Mouse (Mus musculus): Measurements from ENCODE around the gene Rundc3a.

Gene Rundc3a

DNA sequence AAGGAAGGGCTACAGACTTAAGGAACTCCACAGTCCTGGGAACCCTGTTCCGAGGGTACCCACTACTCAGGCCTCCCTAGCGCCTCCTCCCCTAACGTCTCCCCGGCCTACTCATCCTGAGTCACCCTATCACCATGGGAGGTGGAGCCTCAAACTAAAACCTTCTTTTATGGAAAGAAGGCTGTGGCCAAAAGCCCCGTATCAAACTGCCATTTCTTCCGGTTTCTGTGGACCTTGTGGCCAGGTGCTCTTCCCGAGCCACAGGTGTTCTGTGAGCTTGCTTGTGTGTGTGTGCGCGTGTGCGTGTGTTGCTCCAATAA, 43.2 kb downstream of the Rundc3a start:
- DNase-seq: no peak

DNA sequence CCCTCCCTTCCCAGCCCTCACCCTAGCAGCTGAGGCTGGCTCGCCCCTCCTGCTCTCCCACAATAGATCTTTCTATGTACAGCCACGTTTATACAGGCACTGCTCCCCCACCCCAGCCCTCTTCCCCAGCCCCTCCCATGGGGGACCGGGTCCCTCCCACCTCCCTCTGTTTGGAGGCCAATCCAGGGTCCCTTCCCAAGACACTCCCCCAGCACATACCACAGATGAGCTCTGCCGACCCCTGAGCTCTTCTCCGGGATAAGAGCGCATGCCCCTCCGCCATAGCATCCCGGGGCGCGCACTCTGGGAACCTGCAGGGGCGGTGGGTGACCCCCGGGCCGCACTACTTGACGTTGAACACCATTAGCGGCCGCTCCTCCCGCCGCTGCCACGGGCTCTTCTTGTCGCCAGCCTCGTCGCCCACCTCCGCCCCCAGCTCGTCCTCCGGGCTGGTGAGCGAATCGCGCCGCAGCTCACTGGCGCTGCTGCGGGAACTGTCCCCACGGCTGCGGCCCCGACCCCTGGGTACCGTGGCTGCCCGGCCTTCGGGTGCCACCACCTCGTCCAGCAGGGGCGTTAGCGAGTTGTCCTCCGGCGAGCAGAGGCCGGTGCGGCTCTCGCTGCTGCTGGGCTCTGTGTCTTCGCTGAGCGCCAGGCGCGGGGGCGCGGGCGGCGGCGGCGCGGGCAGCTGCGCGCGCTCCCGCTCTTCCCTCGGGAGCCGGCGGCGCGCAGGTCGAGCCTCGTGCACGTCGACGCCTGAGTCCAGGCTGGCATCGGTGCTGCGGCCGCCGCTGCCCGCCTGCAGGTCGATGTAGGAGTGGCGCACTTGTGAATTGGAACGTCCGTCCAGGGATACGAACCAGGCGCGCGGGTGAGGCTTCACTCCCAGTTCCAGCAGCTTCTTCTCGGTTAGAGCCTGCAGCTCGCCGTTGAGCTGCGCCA, 44.2 kb downstream of the Rundc3a start:
- DNase-seq: peak; percentile 70

DNA sequence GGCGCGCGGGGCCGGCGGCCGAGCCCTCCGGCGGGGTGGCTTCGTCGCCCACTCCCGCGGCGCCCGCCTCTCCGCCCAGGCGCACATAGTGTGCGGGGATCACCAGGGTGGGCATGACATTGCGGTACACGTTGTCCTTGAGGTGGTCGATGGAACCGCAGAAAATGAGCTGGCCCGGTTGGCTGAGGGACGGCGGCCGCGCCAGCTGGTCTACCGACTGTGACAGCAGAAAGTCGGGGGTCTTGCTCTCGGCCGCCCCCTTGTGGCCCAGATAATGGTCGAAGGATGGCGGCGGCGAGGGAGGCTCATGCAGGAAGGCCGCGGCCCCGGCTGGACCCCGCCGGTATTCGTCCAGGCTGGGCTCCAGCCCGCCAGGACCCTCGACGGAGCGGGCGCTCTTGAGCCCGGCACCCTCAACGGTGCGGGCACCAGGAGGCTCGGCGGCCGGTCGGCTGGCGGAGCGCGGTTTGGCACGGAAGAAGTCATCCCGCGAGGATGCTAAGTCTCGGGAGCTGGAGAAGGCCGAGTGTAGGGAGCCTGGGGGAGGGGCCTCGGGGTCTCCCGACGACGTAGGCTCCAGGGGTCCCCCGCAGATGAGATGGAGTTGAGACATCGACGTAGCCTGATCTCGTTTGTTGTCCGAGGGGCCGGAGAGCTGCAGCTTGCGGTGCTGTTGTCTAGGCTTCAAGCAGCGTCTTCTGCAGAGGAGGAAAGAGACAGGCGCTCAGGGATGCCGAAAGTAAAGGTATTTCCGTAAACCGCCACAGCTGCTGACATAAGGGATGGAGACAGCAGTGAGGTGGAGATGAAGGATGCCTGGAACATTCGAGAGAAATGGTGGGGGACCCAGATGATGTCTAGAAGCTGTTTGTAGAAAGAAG, 45.2 kb downstream of the Rundc3a start:
- peak; percentile 86 for DNase-seq

DNA sequence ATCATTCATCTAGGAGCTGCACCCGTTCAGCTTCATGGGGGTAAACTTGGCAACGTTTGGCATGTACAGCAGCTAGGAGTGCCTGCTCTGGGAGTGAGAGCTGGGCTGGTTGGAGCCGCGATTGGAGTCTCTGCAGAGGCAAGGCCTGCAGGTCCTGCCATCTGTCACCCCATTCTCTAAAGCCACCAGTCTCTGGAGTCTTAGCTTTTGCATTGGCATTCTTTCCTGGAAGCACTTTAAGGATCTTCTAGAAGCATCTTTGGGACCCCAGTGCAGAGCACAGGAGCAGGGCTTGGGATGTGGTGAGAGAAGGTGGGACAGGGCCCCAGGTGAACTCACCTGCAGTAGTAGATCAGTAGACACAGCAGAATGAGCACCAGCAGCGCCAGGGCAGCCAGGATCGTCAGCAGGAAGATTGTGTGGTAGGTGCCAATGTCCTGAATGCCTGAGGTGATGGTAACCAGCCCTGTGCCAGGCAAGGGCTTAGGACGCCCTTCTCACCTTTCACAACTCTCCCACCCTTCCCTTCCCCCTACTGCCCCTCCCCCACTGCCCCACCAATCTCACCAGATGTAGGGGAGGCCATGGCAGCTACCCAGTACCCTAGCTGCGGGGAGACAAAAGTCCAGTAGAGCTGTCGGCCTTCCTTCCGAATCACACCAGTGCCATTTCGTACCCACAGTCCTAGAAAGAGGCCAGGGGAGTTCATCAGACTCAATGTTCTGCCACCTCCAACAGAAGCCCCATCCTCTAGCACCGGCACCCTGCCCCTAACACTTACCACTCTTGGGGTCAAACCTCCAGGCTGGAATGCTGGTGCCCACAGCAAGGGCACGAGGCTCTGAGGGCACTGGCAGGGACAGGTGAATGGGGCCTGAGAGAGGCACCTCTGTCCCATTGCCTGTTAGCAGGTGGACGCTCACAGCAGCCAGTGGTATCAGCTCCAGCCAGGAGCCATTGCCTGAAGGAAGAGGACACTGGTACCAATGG, 46.2 kb downstream of the Rundc3a start:
- no peak for DNase-seq

DNA sequence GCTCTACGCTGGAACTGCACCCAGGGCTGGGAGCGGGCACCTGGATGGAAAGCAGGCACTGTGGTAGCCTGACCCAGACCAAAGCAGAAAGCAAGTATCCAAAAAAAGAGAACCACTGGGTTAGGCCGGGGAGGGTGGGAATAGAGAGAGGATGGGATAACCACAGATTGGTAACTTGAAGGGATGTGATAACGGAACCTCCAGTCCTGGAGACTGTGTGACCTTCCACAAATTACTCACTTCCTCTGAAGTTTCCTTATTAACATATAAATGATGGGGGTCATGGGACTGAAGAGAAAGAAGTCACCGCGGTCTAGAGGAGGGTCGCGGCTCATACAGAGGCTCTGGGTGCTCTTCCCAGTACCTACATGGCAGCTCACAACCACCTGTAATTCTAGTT, 47.1 kb downstream of the Rundc3a start:
- DNase-seq: no peak

DNA sequence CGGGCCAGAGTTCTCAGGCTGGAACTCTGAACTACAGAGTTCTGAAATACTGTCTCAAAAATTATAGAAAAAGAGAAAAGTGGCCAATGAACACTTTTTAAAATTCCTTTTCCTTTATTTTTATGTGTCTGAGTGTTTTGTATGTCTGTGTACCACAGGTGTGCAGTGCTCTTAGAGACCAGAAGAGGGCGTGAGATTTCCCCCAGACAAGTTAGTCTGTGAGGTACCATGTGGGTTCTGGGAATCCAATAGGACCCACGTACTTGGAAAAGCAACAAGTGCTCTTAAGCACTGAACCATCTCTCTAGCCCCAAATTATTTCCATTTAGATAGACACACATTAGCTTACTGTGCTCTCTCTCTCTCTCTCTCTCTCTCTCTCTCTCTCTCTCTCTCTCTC, 48.2 kb downstream of the Rundc3a start:
- DNase-seq: no peak

DNA sequence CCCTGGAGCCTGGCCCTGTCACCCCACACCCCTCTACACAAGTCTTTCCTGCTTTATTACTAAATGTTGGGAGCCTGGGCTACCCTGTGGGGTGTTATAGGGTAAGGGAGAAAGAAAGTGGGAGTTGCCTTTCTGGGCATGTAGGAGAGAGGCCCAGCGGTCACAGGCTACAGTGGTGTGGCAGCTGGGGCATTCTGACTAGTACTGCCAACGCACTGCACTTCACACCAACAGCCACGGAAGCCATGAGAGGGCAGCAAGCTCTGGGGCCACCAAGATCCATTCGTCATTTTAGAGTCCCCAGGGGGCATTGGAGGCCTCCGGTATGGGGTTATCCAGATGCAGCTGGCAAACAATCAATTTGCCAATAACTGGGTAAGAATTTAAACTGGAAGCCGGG, 48.9 kb downstream of the Rundc3a start:
- no peak for DNase-seq

DNA sequence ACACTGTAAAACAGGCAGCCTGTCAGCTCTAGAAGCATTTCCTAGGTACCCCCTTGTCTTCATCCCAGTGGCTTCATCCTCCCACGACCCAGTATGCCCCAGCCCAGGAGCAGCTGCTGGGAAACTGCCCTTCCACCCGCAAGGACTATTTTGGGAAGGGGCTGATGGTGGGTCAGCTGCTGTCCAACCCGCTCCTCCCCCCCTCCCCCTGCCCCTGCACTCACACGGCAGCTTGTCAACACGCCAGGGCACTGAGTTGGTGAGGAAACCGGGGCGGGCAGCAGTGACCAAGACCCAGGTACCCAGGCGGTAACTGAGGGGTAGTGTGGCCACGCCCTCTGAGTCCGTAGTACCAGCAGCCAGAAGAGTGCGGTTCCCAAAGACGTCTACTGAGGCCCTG, 50.5 kb downstream of the Rundc3a start:
- DNase-seq: no peak

DNA sequence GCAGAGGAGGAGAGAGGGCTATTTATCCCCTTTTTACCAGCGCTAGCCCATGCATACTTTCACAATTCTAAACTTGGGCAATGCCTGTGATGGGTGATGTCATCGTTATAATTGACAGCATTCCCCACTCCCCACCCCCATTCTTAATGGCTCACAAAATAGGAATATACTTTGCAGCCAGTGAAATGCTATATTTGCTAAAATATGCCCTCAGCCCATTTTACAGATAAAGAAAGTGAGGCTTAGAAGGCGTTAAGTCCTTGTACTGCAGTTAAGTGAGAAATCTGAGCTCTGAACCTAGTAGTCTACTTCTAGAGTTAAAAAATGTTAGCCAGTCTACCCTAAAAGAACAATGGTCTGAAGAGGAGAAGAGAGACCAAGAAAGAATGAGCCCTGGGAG, 51.1 kb downstream of the Rundc3a start:
- DNase-seq: no peak

DNA sequence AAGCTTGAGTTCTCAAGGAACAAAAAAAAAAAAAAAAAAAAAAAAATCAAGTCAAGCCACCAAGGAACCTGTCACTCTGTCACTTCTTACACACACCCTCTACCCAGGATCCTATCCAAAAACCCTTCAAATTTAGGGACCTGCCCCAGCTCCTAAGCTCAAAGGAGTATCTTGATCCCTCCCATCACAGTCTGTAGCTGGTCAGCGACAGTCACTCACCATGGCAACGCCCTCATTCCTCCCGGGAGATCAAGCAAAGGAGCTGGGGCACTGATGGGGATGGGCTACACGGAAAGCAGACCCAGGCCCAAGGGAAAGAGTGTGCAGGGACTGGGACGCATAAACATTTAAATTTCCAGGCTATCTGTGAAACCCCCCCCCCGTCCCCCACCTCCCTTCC, 51.6 kb downstream of the Rundc3a start:
- no peak for DNase-seq

DNA sequence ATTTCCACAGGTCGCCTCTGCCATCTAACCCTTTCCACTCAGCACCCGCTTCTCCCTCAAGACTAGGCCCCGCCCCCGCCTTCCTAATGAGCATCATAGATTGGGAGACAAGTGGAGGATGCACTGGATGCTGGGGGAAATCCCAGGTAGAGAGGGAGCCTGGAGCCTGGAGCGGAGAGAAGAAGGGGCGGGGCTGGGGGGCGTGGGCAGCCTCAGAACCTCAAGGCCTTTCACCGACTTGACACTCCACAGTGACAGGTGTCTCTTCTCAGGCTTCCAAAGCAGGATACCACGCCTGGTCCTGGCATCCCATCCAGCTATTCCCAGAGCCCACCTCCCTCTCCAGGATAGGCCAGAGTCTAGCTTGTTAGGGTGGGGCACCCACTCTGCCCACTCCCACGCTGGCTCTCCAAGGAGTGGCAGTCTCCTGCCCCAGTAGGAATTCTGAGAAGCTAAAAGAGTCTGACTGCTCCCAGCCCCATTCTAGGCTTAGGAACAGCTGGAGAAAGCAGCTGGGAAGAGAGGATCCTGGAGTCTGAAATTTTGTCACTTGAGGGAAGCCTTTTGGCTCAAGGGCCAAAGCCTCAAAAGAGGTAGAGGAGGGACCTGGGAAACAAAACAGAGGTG, 52.2 kb downstream of the Rundc3a start:
- peak; percentile 38 for DNase-seq

DNA sequence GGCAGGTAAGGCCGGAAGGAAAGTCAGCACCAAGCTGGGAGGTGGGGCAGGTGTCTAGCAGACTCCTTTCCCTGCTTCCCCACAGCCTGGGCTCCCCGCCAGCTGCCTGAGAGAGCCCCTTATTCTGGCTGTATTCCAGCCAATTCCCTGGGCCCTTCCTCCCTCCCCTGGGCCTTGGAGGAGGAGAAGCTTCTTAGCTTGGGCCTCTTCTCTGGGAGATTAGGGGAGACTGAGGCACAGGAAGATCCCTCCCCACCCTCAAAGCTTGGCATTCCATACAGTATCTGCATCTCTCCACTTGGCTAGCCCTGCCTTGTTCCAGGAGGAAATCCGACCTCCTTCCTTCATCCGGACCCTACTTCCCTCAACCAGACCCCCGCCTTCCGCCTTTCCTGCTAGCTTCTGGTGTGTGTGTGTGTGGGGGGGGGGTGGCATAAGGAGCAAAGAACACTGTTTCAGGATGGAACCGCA, 52.7 kb downstream of the Rundc3a start:
- DNase-seq: no peak

DNA sequence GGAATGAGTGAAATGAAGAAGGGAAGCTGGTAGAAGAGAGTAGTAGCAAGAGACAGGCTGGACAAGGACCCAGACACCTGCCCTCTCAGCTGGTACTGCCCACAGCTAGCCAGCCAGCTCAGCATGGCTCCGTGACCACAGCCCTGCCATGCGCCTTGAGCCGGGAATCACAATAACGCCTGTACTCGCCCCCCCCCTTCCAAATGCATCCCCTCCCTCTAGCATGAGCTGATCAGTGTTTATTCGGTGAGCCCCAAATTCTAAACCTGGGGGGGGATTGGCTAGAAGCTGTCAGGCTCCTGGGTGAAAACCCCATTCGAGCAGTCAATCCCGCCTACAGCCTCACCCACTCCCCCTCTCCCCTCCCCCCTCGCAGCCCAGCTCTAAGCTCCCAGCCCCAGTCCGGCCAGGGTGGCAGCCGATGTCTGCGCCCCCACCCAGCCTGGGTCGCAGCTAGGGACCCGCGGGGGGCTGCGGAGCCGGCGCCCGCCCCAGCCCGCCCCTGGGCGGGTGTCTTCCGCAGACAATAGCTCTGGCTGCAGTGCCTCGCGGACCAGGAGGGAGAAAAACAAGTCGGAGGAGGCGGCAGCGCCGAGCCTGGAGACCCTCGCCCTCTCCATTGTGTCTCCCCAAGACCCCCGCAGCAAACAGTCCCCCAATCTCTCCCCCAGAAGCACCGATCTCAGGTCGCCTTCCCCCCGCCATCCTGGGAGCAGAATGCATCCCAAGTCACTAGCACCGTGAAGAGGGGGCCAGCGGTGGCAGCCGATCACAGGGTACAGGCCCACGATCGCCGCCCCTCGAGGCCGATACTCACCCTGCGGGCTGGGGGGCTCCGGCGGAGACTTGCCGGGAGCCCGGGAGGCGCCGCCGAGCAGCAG, 53.6 kb downstream of the Rundc3a start:
- no peak for DNase-seq

DNA sequence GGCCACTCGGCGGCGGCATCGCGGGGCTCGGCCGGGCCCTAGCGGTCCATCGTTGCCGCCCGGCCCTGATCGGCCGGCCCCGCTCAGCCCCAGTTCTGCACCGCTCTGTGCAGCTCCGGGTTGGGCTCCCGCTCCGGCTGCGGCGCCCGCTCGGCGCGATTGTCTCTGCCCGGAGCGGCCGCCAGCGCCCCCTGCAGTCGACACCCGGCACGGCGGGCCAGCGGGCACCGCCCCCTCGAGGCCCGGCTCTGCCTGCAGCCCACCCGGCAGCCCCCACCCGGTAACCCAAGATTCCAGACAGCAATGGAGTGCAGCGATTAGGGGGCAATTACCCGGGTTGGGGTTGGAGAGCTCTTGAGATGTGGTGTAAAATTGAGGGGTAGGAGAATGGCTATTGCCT, 54.3 kb downstream of the Rundc3a start, which contains the start of gene Fam171a2:
Fam171a2 (minus strand) TSS at position 186 of the 400 bp plus-strand sequence.
- peak; percentile 78 for DNase-seq

DNA sequence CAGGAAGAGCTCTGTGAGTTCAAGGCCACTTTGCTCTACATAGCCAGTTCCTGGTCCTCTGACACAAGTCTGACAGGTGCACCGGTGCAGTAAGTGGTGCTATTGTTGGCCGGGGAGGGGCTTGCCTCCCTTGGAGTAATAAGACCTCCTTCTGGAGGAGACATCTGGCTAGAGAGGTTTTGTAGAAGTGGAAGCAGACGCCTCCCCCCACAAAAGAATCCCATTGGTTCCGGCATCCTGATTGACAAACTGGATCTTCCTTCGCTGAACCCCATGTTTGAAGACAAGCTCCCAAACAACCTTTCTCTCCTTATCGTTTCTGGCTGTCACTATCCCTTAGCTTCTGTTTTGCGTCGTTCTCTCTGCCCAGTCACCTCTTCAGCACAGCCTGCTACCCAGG, 55.1 kb downstream of the Rundc3a start:
- DNase-seq: no peak

DNA sequence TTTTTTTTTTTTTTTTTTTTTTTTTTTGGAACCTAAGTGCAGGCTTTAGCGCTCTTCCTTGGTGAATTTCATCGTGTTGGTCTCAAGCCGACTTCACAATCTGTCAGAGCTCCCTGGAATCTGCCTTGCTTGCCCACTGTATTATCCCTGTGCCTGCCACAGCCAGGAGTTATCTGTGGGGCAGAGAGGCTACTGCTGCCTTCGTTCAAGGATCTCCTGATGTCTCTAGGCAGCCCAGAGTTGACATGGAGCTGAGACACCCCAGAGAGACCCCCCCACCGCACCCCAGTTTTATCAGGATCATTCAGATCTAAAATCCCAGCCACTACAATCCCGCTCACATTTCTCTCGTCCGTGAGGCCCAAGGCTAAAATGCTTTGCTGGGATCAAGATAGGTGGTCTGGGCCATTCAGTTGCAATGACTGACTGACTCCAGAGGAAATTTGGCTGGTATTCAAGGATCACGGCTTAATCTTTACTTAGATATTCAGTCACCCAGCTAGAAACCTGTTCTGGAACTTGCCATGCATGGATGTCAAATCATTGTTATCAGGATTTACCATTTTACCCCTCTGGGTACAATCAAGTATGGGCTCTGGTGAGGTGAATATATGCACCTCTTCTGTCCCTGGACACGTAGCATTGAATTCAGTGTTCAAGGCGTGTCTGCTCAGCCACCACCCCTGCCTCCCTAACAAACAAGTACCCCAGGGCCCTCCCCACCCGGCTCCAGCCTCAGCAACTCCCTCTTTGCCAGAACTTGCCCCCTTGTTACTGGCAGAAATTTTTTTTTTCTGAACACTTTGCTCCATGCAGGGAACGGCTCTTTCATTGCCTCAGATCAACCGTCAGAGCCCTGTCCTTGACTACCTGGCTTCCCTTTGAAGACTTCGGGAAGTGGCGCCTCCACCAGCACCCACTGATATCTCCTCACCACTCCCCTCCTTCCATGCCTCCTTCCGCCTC, 56.1 kb downstream of the Rundc3a start:
- DNase-seq: no peak
